In genomic region chr7:48823621-48824020, GRCm38 (mm10) we compare ENCODE assay signal across 30 mouse cellular contexts. TPM values are rescaled to one million over a fixed set of nuclear protein-coding genes. Genes with fewer than 3 reads are reported as not detected.
"Had no signal": no experiment of that assay in that cellular context is flagged by ENCODE, and none has a peak within 500 bp of the region (broad histone marks: within the 10 kb centered on the region; RNA-seq: fewer than 3 reads in every experiment).

No protein-coding gene starts in this region.

- H3K27ac ChIP-seq: embryonic facial prominence, embryonic 10.5 days; embryonic facial prominence, embryonic 12.5 days; embryonic facial prominence, embryonic 13.5 days; embryonic facial prominence, embryonic 15.5 days; forebrain, embryonic 10.5 days; forebrain, embryonic 12.5 days; forebrain, embryonic 13.5 days; forebrain, embryonic 15.5 days; gastrocnemius, adult 2 months had no signal

- H3K27me3 ChIP-seq: embryonic facial prominence, embryonic 12.5 days; embryonic facial prominence, embryonic 13.5 days; embryonic facial prominence, embryonic 15.5 days; forebrain, embryonic 12.5 days; forebrain, embryonic 13.5 days; forebrain, embryonic 15.5 days had no signal

- H3K4me1 ChIP-seq: embryonic facial prominence, embryonic 10.5 days; embryonic facial prominence, embryonic 12.5 days; embryonic facial prominence, embryonic 13.5 days; embryonic facial prominence, embryonic 15.5 days; forebrain, embryonic 10.5 days; forebrain, embryonic 13.5 days; forebrain, embryonic 15.5 days had no signal

- ATAC-seq: forebrain, embryonic 13.5 days; forebrain, embryonic 14.5 days; forebrain, embryonic 15.5 days; forebrain, embryonic 16.5 days; forebrain, postnatal 0 days had no signal

- H3K4me2 ChIP-seq: embryonic facial prominence, embryonic 12.5 days; embryonic facial prominence, embryonic 13.5 days; embryonic facial prominence, embryonic 15.5 days; forebrain, embryonic 12.5 days; forebrain, embryonic 13.5 days; forebrain, embryonic 15.5 days had no signal

- DNase-seq: cerebellum, adult 18-20 months; cerebellum, adult 2 months; cerebellum, adult 8-10 months; cerebellum, adult 9-10 months; cerebellum, adult 9-11 months; cerebellum, postnatal 10 days; cerebellum, postnatal 14 days; cerebellum, postnatal 25 days; cerebellum, postnatal 36 days; embryo, embryonic 11 days; forebrain, postnatal 0 days; gastrocnemius, adult 2 months; gastrocnemius, postnatal 10 days; gastrocnemius, postnatal 14 days; gastrocnemius, postnatal 25 days; gastrocnemius, postnatal 36 days had no signal

- H3K4me3 ChIP-seq: embryonic facial prominence, embryonic 10.5 days; embryonic facial prominence, embryonic 12.5 days; embryonic facial prominence, embryonic 13.5 days; embryonic facial prominence, embryonic 15.5 days; erythroblast, embryonic 14.5 days; forebrain, embryonic 10.5 days; forebrain, embryonic 12.5 days; forebrain, embryonic 13.5 days; forebrain, embryonic 15.5 days; gastrocnemius, adult 2 months had no signal

- H3K9ac ChIP-seq: embryonic facial prominence, embryonic 12.5 days; embryonic facial prominence, embryonic 13.5 days; embryonic facial prominence, embryonic 15.5 days; forebrain, embryonic 12.5 days; forebrain, embryonic 13.5 days; forebrain, embryonic 15.5 days; forebrain, postnatal 0 days had no signal

- H3K9me3 ChIP-seq: embryonic facial prominence, embryonic 10.5 days; embryonic facial prominence, embryonic 12.5 days; embryonic facial prominence, embryonic 13.5 days; embryonic facial prominence, embryonic 15.5 days; forebrain, embryonic 10.5 days; forebrain, embryonic 12.5 days; forebrain, embryonic 13.5 days; forebrain, embryonic 15.5 days had no signal

RNA-seq across cellular contexts. Expression of gene Csrp3, which starts 24.2 kb away (rescaled TPM):
- total RNA-seq: forebrain, postnatal 0 days had no signal
- polyA plus RNA-seq: cerebellum, adult 2 months; cortical plate, adult 2 months; erythroblast, embryonic 14.5 days; forebrain, embryonic 10.5 days; forebrain, embryonic 11.5 days; forebrain, embryonic 13.5 days; forebrain, embryonic 14.5 days; forebrain, embryonic 16.5 days; forebrain, postnatal 0 days; frontal cortex, adult 2 months had no signal

RNA-seq across cellular contexts. Expression of gene E2f8, which starts 57.8 kb away (rescaled TPM):
- total RNA-seq: gastrocnemius, adult 2 months had no signal
